Mouse (Mus musculus) effector memory CD4-positive, alpha-beta T cell, adult 7 months (primary cell): Measurements from ENCODE around the gene Cep250. TPM values are rescaled to one million over a fixed set of nuclear protein-coding genes. Genes with fewer than 3 reads are reported as not detected.

Experiments
- polyA plus RNA-seq: library from polyadenylated mRNA; unstranded; fragments of 100-300 nt; shearing (Covaris generic); gene quantifications from one replicate; pipeline ENCODE4 v1.2.1, GENCODE M21; 2017

Gene Cep250
- 26.3 TPM for polyA plus RNA-seq

GRCm38 (mm10) chr2:155956134-155957059, at the start of gene Cep250:
Gene Cep250 (plus strand): TSS chr2:155956458.

GRCm38 (mm10) chr2:155929531-155930442, 26.5 kb upstream of the Cep250 start, which contains the start of gene Uqcc1:
Gene Uqcc1 (minus strand): TSS chr2:155930310.

GRCm38 (mm10) chr2:155940681-155941080, 15.6 kb upstream of the Cep250 start, which contains the start of gene Gm15557:
Gene Gm15557 (plus strand): TSS chr2:155940728.

GRCm38 (mm10) chr2:155945124-155945523, 11.1 kb upstream of the Cep250 start, which contains the start of gene Gdf5:
Gene Gdf5 (minus strand): TSS chr2:155945367.

GRCm38 (mm10) chr2:156007888-156008532, 51.8 kb downstream of the Cep250 start, which contains the start of the genes 6430550D23Rik and Ergic3:
Gene 6430550D23Rik (minus strand): TSS chr2:156007977.
Gene Ergic3 (plus strand): TSS chr2:156008045.

Other genes starting within 250 kb of the Cep250 start
- gene Edem2, start 227.0 kb upstream of the Cep250 start, polyA plus RNA-seq = 49.7 TPM
- not detected for gene Gm17581, start 220.6 kb upstream of the Cep250 start, polyA plus RNA-seq
- 0.23 TPM for gene Procr, start 205.3 kb upstream of the Cep250 start, polyA plus RNA-seq
- gene Mmp24, start 181.1 kb upstream of the Cep250 start, polyA plus RNA-seq = 0.88 TPM
- 37.2 TPM for gene BC029722, start 137.0 kb upstream of the Cep250 start, polyA plus RNA-seq
- 170 TPM for gene Eif6, start 129.5 kb upstream of the Cep250 start, polyA plus RNA-seq
- not detected for gene Fam83c, start 121.6 kb upstream of the Cep250 start, polyA plus RNA-seq
- 29.7 TPM for gene Uqcc1, start 26.1 kb upstream of the Cep250 start, polyA plus RNA-seq
- gene Gm15557, start 15.7 kb upstream of the Cep250 start, polyA plus RNA-seq = 0.28 TPM
- gene Gdf5, start 11.1 kb upstream of the Cep250 start, polyA plus RNA-seq = not detected
- 0.96 TPM for gene 6430550D23Rik, start 51.5 kb downstream of the Cep250 start, polyA plus RNA-seq
- 72.0 TPM for gene Ergic3, start 51.6 kb downstream of the Cep250 start, polyA plus RNA-seq
- gene Fer1l4, start 96.5 kb downstream of the Cep250 start, polyA plus RNA-seq = not detected
- 6.3 TPM for gene Spag4, start 108.7 kb downstream of the Cep250 start, polyA plus RNA-seq
- 63.6 TPM for gene Cpne1, start 155.5 kb downstream of the Cep250 start, polyA plus RNA-seq
- gene Rbm12, start 155.5 kb downstream of the Cep250 start, polyA plus RNA-seq = 39.3 TPM
- gene Gm28036, start 170.6 kb downstream of the Cep250 start, polyA plus RNA-seq = 25.5 TPM
- gene Romo1, start 187.6 kb downstream of the Cep250 start, polyA plus RNA-seq = 134 TPM
- gene Nfs1, start 187.7 kb downstream of the Cep250 start, polyA plus RNA-seq = 32.2 TPM
- 1,717 TPM for gene Rbm39, start 223.8 kb downstream of the Cep250 start, polyA plus RNA-seq
- 69.4 TPM for gene Phf20, start 240.0 kb downstream of the Cep250 start, polyA plus RNA-seq